Mouse (Mus musculus): ENCODE measurements around the gene Fam117a. TPM values are rescaled to one million over a fixed set of nuclear protein-coding genes. Genes with fewer than 3 reads are reported as not detected.

Fam117a gene
- total RNA-seq, 1 experiment = 26.2 TPM

GRCm38 (mm10) chr11:95320010-95320409 is 16.8 kb upstream of the Fam117a start:
- H3K4me1 ChIP-seq (ENCODE audit: control insufficient read depth in 2 of 2, insufficient read depth in 2 of 2, low read length in 2 of 2, poor library complexity in 1 of 2) = peaks cover 2 to 10% of the 10 kb centered on the region in 2 experiments; a peak in 2 of 4 replicates
- no peak overlapping the region for H3K27ac ChIP-seq (ENCODE audit: insufficient read depth, low read depth, low read length, poor library complexity, severe bottlenecking)
- no peak overlapping the region for H3K4me3 ChIP-seq (ENCODE audit: insufficient read depth in 1 of 2, low read depth in 1 of 2, low read length in 2 of 2, poor library complexity in 1 of 2, severe bottlenecking in 1 of 2)
- H3K36me3 ChIP-seq (ENCODE audit: control insufficient read depth, insufficient read depth, low read length, poor library complexity, severe bottlenecking) = no peaks in the 10 kb centered on the region
- DNase-seq (ENCODE audit: low read depth, low spot score) = no peak
- no peaks in the 10 kb centered on the region for H3K9me3 ChIP-seq (ENCODE audit: control insufficient read depth, insufficient read depth, low read depth, low read length)
- no peak overlapping the region for H3K9ac ChIP-seq (ENCODE audit: insufficient read depth, low read depth, low read length, poor library complexity, severe bottlenecking)
- no peak for TF ChIP-seq HCFC1 (IDR thresholded peaks at IDR 0.05; ENCODE audit: borderline replicate concordance, insufficient read depth, low read length)
- TF ChIP-seq MAFK (IDR thresholded peaks at IDR 0.05; ENCODE audit: insufficient read depth, low read depth, low read length) = no peak
- TF ChIP-seq CHD2 (IDR thresholded peaks at IDR 0.05; ENCODE audit: low read depth, low read length) = no peak
- TF ChIP-seq ZC3H11A (IDR thresholded peaks at IDR 0.05; ENCODE audit: borderline replicate concordance, low read depth, low read length) = no peak
- TF ChIP-seq ZNF384 (IDR thresholded peaks at IDR 0.05; ENCODE audit: low read depth, low read length) = no peak
- in situ Hi-C loops (cut with MboI; ENCODE audit: low sequenced_read_pairs in 2 of 2, unreplicated experiment in 2 of 2) = no loop called here

- H3K9ac ChIP-seq (ENCODE audit: insufficient read depth, low read depth, low read length, poor library complexity, severe bottlenecking) = no peak overlapping the region
- TF ChIP-seq MAFK (IDR thresholded peaks at IDR 0.05; ENCODE audit: insufficient read depth, low read depth, low read length) (no peak), ZNF384 (IDR thresholded peaks at IDR 0.05; ENCODE audit: low read depth, low read length) (no peak), CHD2 (IDR thresholded peaks at IDR 0.05; ENCODE audit: low read depth, low read length) (no peak), HCFC1 (IDR thresholded peaks at IDR 0.05; ENCODE audit: borderline replicate concordance, insufficient read depth, low read length) (no peak), ZC3H11A (IDR thresholded peaks at IDR 0.05; ENCODE audit: borderline replicate concordance, low read depth, low read length) (no peak)
- H3K9me3 ChIP-seq (ENCODE audit: control insufficient read depth, insufficient read depth, low read depth, low read length) = no peaks in the 10 kb centered on the region
- H3K36me3 ChIP-seq (ENCODE audit: control insufficient read depth, insufficient read depth, low read length, poor library complexity, severe bottlenecking) = no peaks in the 10 kb centered on the region
- DNase-seq (ENCODE audit: low read depth, low spot score) = no peak
- no peak overlapping the region for H3K27ac ChIP-seq (ENCODE audit: insufficient read depth, low read depth, low read length, poor library complexity, severe bottlenecking)
- in situ Hi-C loops (cut with MboI; ENCODE audit: low sequenced_read_pairs in 2 of 2, unreplicated experiment in 2 of 2) = no loop called here
- H3K4me3 ChIP-seq (ENCODE audit: insufficient read depth in 1 of 2, low read depth in 1 of 2, low read length in 2 of 2, poor library complexity in 1 of 2, severe bottlenecking in 1 of 2) = no peak overlapping the region
- 0 out of 4 replicates have a peak, but pooled peaks cover 0 to 2% of the 10 kb centered on the region in 2 experiments for H3K4me1 ChIP-seq (ENCODE audit: control insufficient read depth in 2 of 2, insufficient read depth in 2 of 2, low read length in 2 of 2, poor library complexity in 1 of 2)
Measured at GRCm38 (mm10) chr11:95324181-95324580, 12.6 kb upstream of the Fam117a start.

- DNase-seq (ENCODE audit: low read depth, low spot score) = no peak
- H3K9ac ChIP-seq (ENCODE audit: insufficient read depth, low read depth, low read length, poor library complexity, severe bottlenecking) = no peak overlapping the region
Measured at GRCm38 (mm10) chr11:95325832-95326231, 11.0 kb upstream of the Fam117a start.

GRCm38 (mm10) chr11:95326243-95326642 is 10.6 kb upstream of the Fam117a start:
- in situ Hi-C loops (cut with MboI; ENCODE audit: low sequenced_read_pairs in 2 of 2, unreplicated experiment in 2 of 2) = no loop called here
- Histone ChIP-seq H3K4me1 (ENCODE audit: control insufficient read depth in 2 of 2, insufficient read depth in 2 of 2, low read length in 2 of 2, poor library complexity in 1 of 2) (0 out of 4 replicates have a peak, but pooled peaks cover 0 to 2% of the 10 kb centered on the region in 2 experiments), H3K9me3 (ENCODE audit: control insufficient read depth, insufficient read depth, low read depth, low read length) (no peaks in the 10 kb centered on the region), H3K36me3 (ENCODE audit: control insufficient read depth, insufficient read depth, low read length, poor library complexity, severe bottlenecking) (no peaks in the 10 kb centered on the region), H3K9ac (ENCODE audit: insufficient read depth, low read depth, low read length, poor library complexity, severe bottlenecking) (no peak overlapping the region), H3K27ac (ENCODE audit: insufficient read depth, low read depth, low read length, poor library complexity, severe bottlenecking) (no peak overlapping the region), H3K4me3 (ENCODE audit: insufficient read depth in 1 of 2, low read depth in 1 of 2, low read length in 2 of 2, poor library complexity in 1 of 2, severe bottlenecking in 1 of 2) (no peak overlapping the region)
- DNase-seq (ENCODE audit: low read depth, low spot score) = no peak
- no peak for TF ChIP-seq ZC3H11A (IDR thresholded peaks at IDR 0.05; ENCODE audit: borderline replicate concordance, low read depth, low read length)

More at GRCm38 (mm10) chr11:95325832-95326231, 11.0 kb upstream of the Fam117a start:
- no peak overlapping the region for H3K4me3 ChIP-seq (ENCODE audit: insufficient read depth in 1 of 2, low read depth in 1 of 2, low read length in 2 of 2, poor library complexity in 1 of 2, severe bottlenecking in 1 of 2)
- in situ Hi-C loops (cut with MboI; ENCODE audit: low sequenced_read_pairs in 2 of 2, unreplicated experiment in 2 of 2) = no loop called here
- no peak overlapping the region for H3K27ac ChIP-seq (ENCODE audit: insufficient read depth, low read depth, low read length, poor library complexity, severe bottlenecking)
- TF ChIP-seq MAFK (IDR thresholded peaks at IDR 0.05; ENCODE audit: insufficient read depth, low read depth, low read length) = no peak
- no peak for TF ChIP-seq ZNF384 (IDR thresholded peaks at IDR 0.05; ENCODE audit: low read depth, low read length)
- no peak for TF ChIP-seq HCFC1 (IDR thresholded peaks at IDR 0.05; ENCODE audit: borderline replicate concordance, insufficient read depth, low read length)
- TF ChIP-seq CHD2 (IDR thresholded peaks at IDR 0.05; ENCODE audit: low read depth, low read length) = no peak
- no peak for TF ChIP-seq ZC3H11A (IDR thresholded peaks at IDR 0.05; ENCODE audit: borderline replicate concordance, low read depth, low read length)
- H3K36me3 ChIP-seq (ENCODE audit: control insufficient read depth, insufficient read depth, low read length, poor library complexity, severe bottlenecking) = no peaks in the 10 kb centered on the region
- 0 out of 4 replicates have a peak, but pooled peaks cover 0 to 2% of the 10 kb centered on the region in 2 experiments for H3K4me1 ChIP-seq (ENCODE audit: control insufficient read depth in 2 of 2, insufficient read depth in 2 of 2, low read length in 2 of 2, poor library complexity in 1 of 2)
- H3K9me3 ChIP-seq (ENCODE audit: control insufficient read depth, insufficient read depth, low read depth, low read length) = no peaks in the 10 kb centered on the region

- TF ChIP-seq HCFC1 (IDR thresholded peaks at IDR 0.05; ENCODE audit: borderline replicate concordance, insufficient read depth, low read length) = no peak
- TF ChIP-seq ZC3H11A (IDR thresholded peaks at IDR 0.05; ENCODE audit: borderline replicate concordance, low read depth, low read length) = no peak
- no peak for TF ChIP-seq MAFK (IDR thresholded peaks at IDR 0.05; ENCODE audit: insufficient read depth, low read depth, low read length)
- no peak for TF ChIP-seq CHD2 (IDR thresholded peaks at IDR 0.05; ENCODE audit: low read depth, low read length)
- TF ChIP-seq ZNF384 (IDR thresholded peaks at IDR 0.05; ENCODE audit: low read depth, low read length) = no peak
- Histone ChIP-seq H3K9ac (ENCODE audit: insufficient read depth, low read depth, low read length, poor library complexity, severe bottlenecking) (no peak overlapping the region), H3K36me3 (ENCODE audit: control insufficient read depth, insufficient read depth, low read length, poor library complexity, severe bottlenecking) (no peaks in the 10 kb centered on the region), H3K9me3 (ENCODE audit: control insufficient read depth, insufficient read depth, low read depth, low read length) (no peaks in the 10 kb centered on the region), H3K4me3 (ENCODE audit: insufficient read depth in 1 of 2, low read depth in 1 of 2, low read length in 2 of 2, poor library complexity in 1 of 2, severe bottlenecking in 1 of 2) (no peak overlapping the region), H3K27ac (ENCODE audit: insufficient read depth, low read depth, low read length, poor library complexity, severe bottlenecking) (no peak overlapping the region), H3K4me1 (ENCODE audit: control insufficient read depth in 2 of 2, insufficient read depth in 2 of 2, low read length in 2 of 2, poor library complexity in 1 of 2) (0 out of 4 replicates have a peak, but pooled peaks cover 0 to 2% of the 10 kb centered on the region in 2 experiments)
- no peak for DNase-seq (ENCODE audit: low read depth, low spot score)
- in situ Hi-C loops (cut with MboI; ENCODE audit: low sequenced_read_pairs in 2 of 2, unreplicated experiment in 2 of 2) = no loop called here
Measured at GRCm38 (mm10) chr11:95328629-95329028, 8.2 kb upstream of the Fam117a start.

Data from ES-E14 (cell line).